Mouse (Mus musculus): ENCODE measurements around the gene Gpr1. TPM values are rescaled to one million over a fixed set of nuclear protein-coding genes. Genes with fewer than 3 reads are reported as not detected.
"Not testable (repeated sequence)": the region's sequence is repeated elsewhere in the genome, so short reads cannot be mapped to it uniquely, and the experiment has no call there.

Gpr1 gene
- total and polyA plus RNA-seq, 2 experiments from 2014 or later: 0.48 to 1.2 TPM

DNA sequence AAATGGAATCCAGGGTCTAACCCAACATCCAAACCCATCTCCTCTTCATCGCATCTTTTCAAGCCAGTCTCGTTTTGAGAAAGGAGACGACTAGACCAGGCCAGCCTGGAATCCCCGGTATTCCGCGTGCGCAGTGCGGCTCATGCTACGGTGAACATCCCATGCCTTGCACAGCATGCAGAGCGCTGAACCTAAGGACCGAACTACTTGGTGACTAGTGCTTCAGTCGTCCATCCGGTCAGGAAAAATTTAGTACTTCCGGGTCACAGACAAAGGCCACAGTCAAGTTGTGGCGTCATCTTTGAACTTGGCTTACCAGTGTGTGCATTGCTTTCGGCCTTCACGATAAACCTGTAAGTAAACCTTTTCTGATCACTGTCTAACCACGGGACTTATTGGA lies 14.0 kb downstream of the Gpr1 start:
- no peak for TF ChIP-seq CTCF (IDR thresholded peaks at IDR 0.05; ENCODE audit: low read depth)
- H3K27ac ChIP-seq: no peak overlapping the region
- no peak overlapping the region for H3K4me2 ChIP-seq (ENCODE audit: low read depth, low read length)
- H3K9me3 ChIP-seq (ENCODE audit: low read length): no peaks in the 10 kb centered on the region
- no peak overlapping the region for H3K9ac ChIP-seq (replicated peaks; ENCODE audit: low read length)
- ATAC-seq (no peak), DNase-seq (ENCODE audit: low spot score) (no peak)
- no peaks in the 10 kb centered on the region for H3K27me3 ChIP-seq (ENCODE audit: insufficient read depth, low read length)
- H3K36me3 ChIP-seq (ENCODE audit: insufficient read depth, low read length): no peaks in the 10 kb centered on the region
- no peak overlapping the region for H3K4me3 ChIP-seq (ENCODE audit: low read length)
- no peaks in the 10 kb centered on the region for H3K4me1 ChIP-seq (ENCODE audit: insufficient read depth, low read length)
- 94% methylated on average over 18 of the region's 18 CpGs for WGBS

DNA sequence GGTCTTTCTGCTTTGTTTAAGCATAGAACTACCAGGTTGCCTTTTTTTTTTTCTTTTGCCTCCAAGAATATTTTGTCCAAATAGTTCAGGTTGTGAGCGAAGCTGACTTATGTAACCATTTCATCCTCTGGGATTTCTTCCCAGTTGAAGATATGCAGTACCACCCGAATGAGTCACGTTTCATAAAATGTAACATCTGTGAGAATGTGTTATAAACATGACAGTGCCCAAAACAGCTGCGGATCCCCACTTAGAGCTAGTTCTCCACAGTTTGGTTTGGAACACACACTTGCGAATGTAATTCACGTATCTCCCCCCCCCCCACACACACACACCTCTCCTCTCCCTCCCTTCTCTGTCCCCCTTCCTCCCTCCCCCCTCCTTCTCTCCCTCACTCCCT lies 15.0 kb downstream of the Gpr1 start:
- no peaks in the 10 kb centered on the region for H3K27me3 ChIP-seq (ENCODE audit: insufficient read depth, low read length)
- ATAC-seq: no peak
- H3K4me3 ChIP-seq (ENCODE audit: low read length): no peak overlapping the region
- H3K36me3 ChIP-seq (ENCODE audit: insufficient read depth, low read length): no peaks in the 10 kb centered on the region
- TF ChIP-seq CTCF (IDR thresholded peaks at IDR 0.05; ENCODE audit: low read depth): no peak
- H3K4me2 ChIP-seq (ENCODE audit: low read depth, low read length): no peak overlapping the region
- H3K9ac ChIP-seq (replicated peaks; ENCODE audit: low read length): no peak overlapping the region
- 93% methylated on average over 6 of the region's 6 CpGs for WGBS
- no peaks in the 10 kb centered on the region for H3K9me3 ChIP-seq (ENCODE audit: low read length)
- no peaks in the 10 kb centered on the region for H3K4me1 ChIP-seq (ENCODE audit: insufficient read depth, low read length)
- DNase-seq (ENCODE audit: low spot score): no peak
- H3K27ac ChIP-seq: no peak overlapping the region

DNA sequence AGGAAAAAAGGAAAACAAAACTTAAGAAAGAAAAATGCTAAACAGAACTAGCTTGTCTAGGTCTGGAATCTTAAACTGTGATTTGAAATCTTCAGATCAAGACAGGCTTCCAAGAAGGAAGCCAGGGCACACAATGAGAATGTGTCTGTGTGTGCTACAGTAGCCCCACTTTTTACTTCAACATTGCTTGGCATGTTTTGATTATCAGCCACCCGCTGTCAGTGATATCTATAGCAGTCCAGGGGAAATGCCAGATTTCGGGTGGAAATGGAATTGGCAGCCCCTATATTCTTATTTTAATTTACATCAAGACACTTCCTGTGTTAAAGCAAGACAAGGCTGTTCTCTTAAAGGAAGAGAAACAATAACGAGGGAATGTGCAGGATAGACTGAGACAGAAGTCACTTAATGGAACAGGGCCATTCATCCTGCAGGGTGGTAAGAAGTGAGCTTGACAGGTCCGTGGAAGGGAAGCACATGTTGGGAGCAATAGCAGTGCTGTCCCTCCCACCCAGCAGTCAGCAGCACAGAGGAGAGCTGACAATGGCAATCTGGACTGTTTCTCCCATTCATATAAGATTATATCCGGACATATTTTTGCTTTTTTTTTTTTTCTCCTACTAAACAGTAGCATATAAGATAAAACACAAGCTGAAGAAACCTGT lies 18.4 kb downstream of the Gpr1 start:
- no peak overlapping the region for H3K4me3 ChIP-seq (ENCODE audit: low read length)
- ATAC-seq (no peak), DNase-seq (ENCODE audit: low spot score) (no peak)
- no peaks in the 10 kb centered on the region for H3K4me1 ChIP-seq (ENCODE audit: insufficient read depth, low read length)
- no peak for TF ChIP-seq CTCF (IDR thresholded peaks at IDR 0.05; ENCODE audit: low read depth)
- no peak overlapping the region for H3K4me2 ChIP-seq (ENCODE audit: low read depth, low read length)
- no peaks in the 10 kb centered on the region for H3K27me3 ChIP-seq (ENCODE audit: insufficient read depth, low read length)
- 58% methylated on average over 5 of the region's 5 CpGs for WGBS
- no peaks in the 10 kb centered on the region for H3K36me3 ChIP-seq (ENCODE audit: insufficient read depth, low read length)
- no peaks in the 10 kb centered on the region for H3K9me3 ChIP-seq (ENCODE audit: low read length)
- no peak overlapping the region for H3K27ac ChIP-seq
- H3K9ac ChIP-seq (replicated peaks; ENCODE audit: low read length): no peak overlapping the region

DNA sequence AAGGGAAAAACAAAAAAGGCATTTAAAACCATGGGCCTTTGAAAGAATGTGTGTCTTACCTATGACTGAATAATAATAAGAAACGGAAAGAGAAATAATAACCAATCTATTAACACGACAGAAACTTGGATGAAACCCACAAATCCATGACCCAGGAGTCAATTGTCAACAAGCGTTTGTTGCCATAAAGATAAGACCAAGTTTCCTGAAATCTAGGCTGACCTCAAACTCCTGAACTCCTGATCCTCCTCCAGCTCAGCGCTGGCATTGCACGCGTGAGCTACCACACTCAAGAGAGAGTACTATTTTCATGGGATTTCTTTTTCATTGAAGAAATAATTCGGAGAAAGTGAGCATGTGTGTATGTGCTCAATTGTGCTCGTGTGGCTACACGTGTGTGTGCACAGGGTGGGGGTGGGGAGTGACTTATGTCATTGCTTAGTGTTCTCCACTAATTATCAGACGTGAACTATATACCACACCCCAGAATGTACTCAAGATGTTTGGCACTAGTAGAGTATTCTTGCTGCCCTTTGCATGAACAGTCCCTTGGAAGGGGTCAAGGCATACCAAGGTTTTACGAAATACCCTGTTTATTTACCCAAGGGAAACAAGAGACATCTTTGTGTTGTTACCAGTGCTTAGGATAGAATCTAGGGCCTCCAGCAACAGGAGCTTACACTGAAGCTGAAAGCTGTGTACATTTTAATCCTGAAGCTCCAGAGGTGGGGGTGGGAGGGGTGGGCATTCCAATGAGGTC lies 21.9 kb downstream of the Gpr1 start:
- DNase-seq (ENCODE audit: low spot score) (no peak), ATAC-seq (no peak)
- Histone ChIP-seq H3K27ac (no peak overlapping the region), H3K4me2 (ENCODE audit: low read depth, low read length) (no peak overlapping the region), H3K27me3 (ENCODE audit: insufficient read depth, low read length) (no peaks in the 10 kb centered on the region), H3K9ac (replicated peaks; ENCODE audit: low read length) (no peak overlapping the region), H3K9me3 (ENCODE audit: low read length) (no peaks in the 10 kb centered on the region), H3K4me1 (ENCODE audit: insufficient read depth, low read length) (no peaks in the 10 kb centered on the region), H3K36me3 (ENCODE audit: insufficient read depth, low read length) (no peaks in the 10 kb centered on the region), H3K4me3 (ENCODE audit: low read length) (no peak overlapping the region)
- no peak for TF ChIP-seq CTCF (IDR thresholded peaks at IDR 0.05; ENCODE audit: low read depth)
- 88% methylated on average over 11 of the region's 11 CpGs for WGBS

DNA sequence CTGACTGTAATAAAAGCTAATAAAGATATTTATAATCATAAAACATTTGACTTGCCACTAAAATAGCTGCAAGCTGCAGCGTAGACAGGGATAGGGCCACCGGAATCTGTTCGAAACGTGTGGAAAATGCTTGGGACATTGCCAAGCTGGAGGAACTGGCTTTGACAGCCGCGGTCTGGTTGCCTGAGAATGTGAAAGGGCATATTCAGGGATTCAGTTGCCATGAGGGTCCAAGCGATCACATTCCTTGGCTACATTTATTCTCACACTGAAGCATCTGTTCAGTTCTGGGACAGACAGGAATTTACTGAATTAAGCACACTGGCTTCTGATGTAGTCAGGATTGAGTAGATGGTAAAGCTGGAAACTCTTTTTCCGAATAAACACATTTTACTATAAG lies 23.5 kb downstream of the Gpr1 start:
- no peaks in the 10 kb centered on the region for H3K9me3 ChIP-seq (ENCODE audit: low read length)
- TF ChIP-seq CTCF (IDR thresholded peaks at IDR 0.05; ENCODE audit: low read depth): no peak
- ATAC-seq: peak; percentile 45; the same call in 1 of the 2 replicates
- DNase-seq (ENCODE audit: low spot score): peak; percentile 47
- no peak overlapping the region for H3K4me3 ChIP-seq (ENCODE audit: low read length)
- 40% methylated on average over 8 of the region's 8 CpGs for WGBS
- no peak overlapping the region for H3K9ac ChIP-seq (replicated peaks; ENCODE audit: low read length)
- no peaks in the 10 kb centered on the region for H3K36me3 ChIP-seq (ENCODE audit: insufficient read depth, low read length)
- no peaks in the 10 kb centered on the region for H3K27me3 ChIP-seq (ENCODE audit: insufficient read depth, low read length)
- H3K27ac ChIP-seq: no peak overlapping the region
- H3K4me2 ChIP-seq (ENCODE audit: low read depth, low read length): no peak overlapping the region
- H3K4me1 ChIP-seq (ENCODE audit: insufficient read depth, low read length): no peaks in the 10 kb centered on the region

DNA sequence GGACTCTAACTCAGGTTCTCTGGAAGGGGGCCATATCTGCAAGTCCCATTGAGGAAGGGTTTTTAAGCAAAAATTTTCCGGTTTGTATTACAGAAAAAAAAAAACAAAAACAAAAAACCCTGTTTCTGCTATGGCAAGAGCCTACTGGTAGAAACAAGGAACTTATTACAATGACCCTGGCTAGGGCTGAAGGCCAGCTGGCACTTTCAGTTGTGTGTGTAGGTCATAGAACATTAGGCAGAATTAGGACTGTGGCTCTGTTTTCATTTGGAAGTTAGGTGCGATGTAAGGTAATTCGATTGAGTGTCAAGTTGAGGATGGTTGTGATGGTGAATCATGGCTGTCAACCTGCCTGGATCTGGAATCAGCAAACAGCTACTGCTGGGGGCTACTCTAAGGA lies 25.8 kb downstream of the Gpr1 start:
- H3K4me2 ChIP-seq (ENCODE audit: low read depth, low read length): no peak overlapping the region
- no peaks in the 10 kb centered on the region for H3K27me3 ChIP-seq (ENCODE audit: insufficient read depth, low read length)
- H3K4me3 ChIP-seq (ENCODE audit: low read length): no peak overlapping the region
- DNase-seq (ENCODE audit: low spot score): no peak
- H3K9me3 ChIP-seq (ENCODE audit: low read length): no peaks in the 10 kb centered on the region
- ATAC-seq: no peak
- H3K36me3 ChIP-seq (ENCODE audit: insufficient read depth, low read length): no peaks in the 10 kb centered on the region
- no peaks in the 10 kb centered on the region for H3K4me1 ChIP-seq (ENCODE audit: insufficient read depth, low read length)
- TF ChIP-seq CTCF (IDR thresholded peaks at IDR 0.05; ENCODE audit: low read depth): no peak
- H3K9ac ChIP-seq (replicated peaks; ENCODE audit: low read length): no peak overlapping the region
- WGBS: 84% methylated on average over 3 of the region's 3 CpGs
- no peak overlapping the region for H3K27ac ChIP-seq

DNA sequence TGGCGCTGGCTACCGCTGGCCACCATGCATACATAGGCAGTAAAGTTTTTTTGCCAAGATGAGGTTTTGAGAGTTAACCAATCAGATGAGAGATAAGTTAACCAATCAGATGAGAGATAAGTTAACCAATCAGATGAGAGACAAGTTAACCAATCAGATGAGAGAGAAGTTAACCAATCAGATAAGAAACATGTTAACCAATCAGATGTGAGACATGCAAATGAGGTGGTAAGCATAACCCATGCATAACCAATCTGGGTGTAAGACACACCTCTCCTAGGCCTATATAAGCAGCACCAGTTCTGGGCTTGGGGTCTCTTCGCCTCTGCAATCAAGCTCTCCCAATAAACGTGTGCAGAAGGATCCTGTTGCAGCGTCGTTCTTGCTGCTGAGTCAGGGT lies 28.9 kb downstream of the Gpr1 start:
- H3K27me3 ChIP-seq (ENCODE audit: insufficient read depth, low read length); H3K9ac ChIP-seq (replicated peaks; ENCODE audit: low read length); DNase-seq (ENCODE audit: low spot score); ATAC-seq; H3K4me2 ChIP-seq (ENCODE audit: low read depth, low read length); H3K4me3 ChIP-seq (ENCODE audit: low read length); H3K27ac ChIP-seq; H3K4me1 ChIP-seq (ENCODE audit: insufficient read depth, low read length); H3K9me3 ChIP-seq (ENCODE audit: low read length); H3K36me3 ChIP-seq (ENCODE audit: insufficient read depth, low read length): not testable (repeated sequence)
- WGBS: 94% methylated on average over 6 of the region's 6 CpGs

Measured in hindbrain, postnatal 0 days (tissue).